Mouse (Mus musculus) lung, adult 2 months (tissue): Measurements from ENCODE around the gene Hist1h2ae.
"Not testable (repeated sequence)": the region's sequence is repeated elsewhere in the genome, so short reads cannot be mapped to it uniquely, and the experiment has no call there.

Experiments used
- CTCF ChIP-seq: fragments of 200-500 bp; IDR thresholded peaks from 2 replicates; pipeline ENCODE4 v1.5.1; 2011; ENCODE audit warnings: mild to moderate bottlenecking, low read length, control low read depth; ENCODE audit not compliant: insufficient read depth
- POLR2A ChIP-seq: fragments of 200-500 bp; IDR thresholded peaks from 2 replicates; pipeline ENCODE4 v1.6.1; 2011; ENCODE audit warnings: low read depth, mild to moderate bottlenecking, control low read depth, low read length, borderline replicate concordance; ENCODE audit errors: extremely low read depth

DNA sequence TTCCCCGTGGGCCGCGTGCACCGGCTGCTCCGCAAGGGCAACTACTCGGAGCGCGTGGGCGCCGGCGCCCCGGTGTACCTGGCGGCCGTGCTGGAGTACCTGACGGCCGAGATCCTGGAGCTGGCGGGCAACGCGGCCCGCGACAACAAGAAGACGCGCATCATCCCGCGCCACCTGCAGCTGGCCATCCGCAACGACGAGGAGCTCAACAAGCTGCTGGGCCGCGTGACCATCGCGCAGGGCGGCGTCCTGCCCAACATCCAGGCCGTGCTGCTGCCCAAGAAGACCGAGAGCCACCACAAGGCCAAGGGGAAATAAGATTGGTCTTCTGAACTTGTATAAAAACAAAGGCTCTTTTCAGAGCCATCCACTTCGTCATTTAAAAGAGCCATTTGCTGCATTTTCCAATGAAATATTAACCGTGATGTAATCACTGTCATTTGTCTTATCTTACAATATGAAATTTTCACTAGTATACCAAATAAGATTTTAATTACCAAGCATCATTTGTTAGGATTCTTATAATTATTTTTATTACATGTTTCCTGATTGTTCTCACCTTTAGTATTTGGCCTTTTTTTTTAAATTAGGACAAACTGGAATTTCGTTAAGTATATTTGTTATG lies 3.6 kb upstream of the Hist1h2ae start:
- TF ChIP-seq POLR2A, CTCF: not testable (repeated sequence)
